Mouse (Mus musculus): ENCODE results near the gene Zbtb11. TPM values are rescaled to one million over a fixed set of nuclear protein-coding genes. Genes with fewer than 3 reads are reported as not detected.

Gene Zbtb11
- total and polyA plus RNA-seq, 3 experiments = 2.3 to 11.2 (median 10.3) TPM

DNA sequence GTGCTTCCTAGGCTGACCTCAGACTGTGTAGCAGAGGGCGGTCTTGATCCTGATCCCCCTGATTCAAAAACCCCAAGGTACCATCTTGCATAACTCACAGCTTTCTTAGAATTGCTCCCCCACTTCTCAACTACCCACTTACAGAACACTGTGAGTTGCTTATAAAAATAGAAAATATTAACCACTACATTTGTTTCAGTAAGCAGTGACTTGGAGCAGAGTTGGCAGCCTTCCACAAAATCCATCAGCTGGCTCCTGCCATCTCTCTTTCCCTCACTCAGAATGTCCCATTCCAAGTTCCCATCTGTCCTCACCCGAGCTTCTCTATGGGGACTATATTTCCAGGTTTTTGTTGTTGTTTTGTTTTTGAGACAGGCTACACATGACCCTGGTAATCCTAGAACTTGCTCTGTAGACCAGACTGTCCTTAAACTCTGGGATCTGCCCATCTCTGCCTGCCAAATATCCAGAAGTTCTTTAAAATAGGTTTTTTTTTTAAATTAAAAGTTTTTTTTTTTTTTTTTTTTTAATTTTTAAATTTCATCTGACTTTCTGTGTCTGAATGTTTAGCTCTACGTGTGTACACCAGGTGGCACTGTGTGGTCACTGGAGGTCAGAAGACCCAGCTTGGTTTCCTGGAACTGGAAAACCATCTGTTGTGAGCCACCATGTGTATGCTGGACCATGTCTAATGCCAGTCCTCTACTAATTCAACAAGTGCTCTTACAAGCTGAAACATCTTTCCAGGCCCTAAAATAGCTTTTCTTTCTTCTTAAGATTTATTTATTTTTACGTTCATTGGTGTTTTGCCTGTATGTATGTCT, 9.3 kb upstream of the Zbtb11 start:
- Histone ChIP-seq H3K4me1 (ENCODE audit: control insufficient read depth, insufficient read depth, low read length) (peaks cover 3% of the 10 kb centered on the region), H3K79me2 (replicated peaks; ENCODE audit: control insufficient read depth, insufficient read depth, low read length) (0 out of 2 replicates have a peak, but pooled peaks cover 3% of the 10 kb centered on the region), H3K9ac (ENCODE audit: low read depth, low read length) (no peak overlapping the region), H3K4me3 (no peak overlapping the region), H3K36me3 (ENCODE audit: control insufficient read depth, insufficient read depth, low read length) (peaks cover 12% of the 10 kb centered on the region), H3K27ac (no peak overlapping the region), H3K27me3 (ENCODE audit: control insufficient read depth, insufficient read depth, low read length) (no peaks in the 10 kb centered on the region)
- intact Hi-C loops (cut with DNase I) = loop anchor here (2.0 kb wide), 1 partner anchor 100 kb away; no protein-coding TSS in a partner anchor
- WGBS = 58% methylated on average over 4 of the region's 4 CpGs
- DNase-seq = peak in 1 of 2 experiments; percentile 40
- TF ChIP-seq CTCF (IDR thresholded peaks at IDR 0.05) (peak; percentile 70), POLR2A (IDR thresholded peaks at IDR 0.05; ENCODE audit: insufficient read depth, low read depth, low read length) (no peak), EP300 (IDR thresholded peaks at IDR 0.05; ENCODE audit: insufficient read depth, low read depth, low read length) (no peak)

DNA sequence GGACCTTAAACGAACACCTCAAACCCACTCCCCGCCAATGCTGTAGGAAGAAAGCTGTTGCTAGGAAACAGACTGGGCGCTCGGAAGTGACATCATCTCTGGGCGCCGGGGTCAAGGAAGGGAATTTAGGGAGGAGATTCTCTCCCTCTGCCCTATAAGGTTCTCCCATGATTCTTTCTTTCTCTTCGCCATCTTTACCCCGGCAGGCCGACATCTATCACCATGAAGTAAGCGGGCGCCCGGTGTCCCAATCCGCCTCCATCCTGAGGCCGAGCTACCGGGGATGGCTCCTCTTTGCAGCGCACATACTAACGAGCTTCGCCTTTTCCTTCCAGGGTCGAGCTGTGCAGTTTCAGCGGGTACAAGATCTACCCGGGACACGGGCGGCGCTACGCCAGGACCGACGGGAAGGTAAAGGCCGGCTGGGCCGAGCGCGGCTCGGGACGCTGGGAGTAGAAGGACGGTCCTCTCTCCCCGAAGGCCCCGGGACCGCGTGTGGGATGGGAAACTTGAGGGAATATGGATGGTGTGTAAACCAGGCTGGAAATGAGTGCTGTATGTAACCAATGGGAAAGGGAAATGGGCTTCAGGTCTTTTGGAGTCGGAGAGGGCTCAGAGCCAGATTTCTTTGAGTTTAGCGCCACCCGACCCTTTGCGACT, 7.3 kb upstream of the Zbtb11 start, which contains the start of gene Rpl24:
TSS of gene Rpl24 (plus strand) at position 64 of the 660 bp plus-strand sequence.
- WGBS = under 1% methylated on average over 42 of the region's 42 CpGs
- H3K27ac ChIP-seq = peak within 1 kb of the TSS; percentile 84
- H3K4me3 ChIP-seq = peak within 1 kb of the TSS; percentile 89
- TF ChIP-seq CTCF (IDR thresholded peaks at IDR 0.05) (no peak), POLR2A (IDR thresholded peaks at IDR 0.05; ENCODE audit: insufficient read depth, low read depth, low read length) (peak; percentile 85), EP300 (IDR thresholded peaks at IDR 0.05; ENCODE audit: insufficient read depth, low read depth, low read length) (peak; percentile 76)
- peak; percentile 94 to 98 for DNase-seq
- H3K9ac ChIP-seq (ENCODE audit: low read depth, low read length) = peak within 1 kb of the TSS; percentile 95
- H3K36me3 ChIP-seq (ENCODE audit: control insufficient read depth, insufficient read depth, low read length) = peaks cover 27% of the 10 kb centered on the region
- H3K79me2 ChIP-seq (replicated peaks; ENCODE audit: control insufficient read depth, insufficient read depth, low read length) = 0 out of 2 replicates have a peak, but pooled peaks cover 3% of the 10 kb centered on the region
- intact Hi-C loops (cut with DNase I) = loop anchor here (2.0 to 5.0 kb wide), 2 partner anchors 108 to 166 kb away; no protein-coding TSS in a partner anchor
- H3K27me3 ChIP-seq (ENCODE audit: control insufficient read depth, insufficient read depth, low read length) = no peaks in the 10 kb centered on the region
- peaks cover 3% of the 10 kb centered on the region for H3K4me1 ChIP-seq (ENCODE audit: control insufficient read depth, insufficient read depth, low read length)

DNA sequence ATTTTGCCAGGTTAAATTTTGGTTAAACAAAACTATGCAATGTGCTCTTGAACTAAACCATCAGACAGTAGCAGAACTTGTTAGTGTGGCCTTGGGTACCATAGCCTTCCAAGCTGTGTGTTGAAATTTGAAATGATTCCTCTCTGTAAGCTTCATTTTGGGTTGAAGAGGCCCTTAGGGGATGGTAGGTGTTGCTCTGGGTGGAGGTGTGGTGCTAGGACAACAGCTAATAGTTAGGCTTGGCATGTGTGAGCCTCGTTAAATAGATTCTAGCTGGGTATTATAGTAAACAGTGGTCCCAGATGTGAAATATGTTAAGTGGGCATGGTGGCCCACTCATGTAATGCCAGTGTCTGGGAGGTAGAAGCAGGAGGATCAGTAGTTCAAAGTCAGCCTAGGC, 6.5 kb upstream of the Zbtb11 start:
- intact Hi-C loops (cut with DNase I) = loop anchor here (2.0 to 5.0 kb wide), 2 partner anchors 108 to 165 kb away; no protein-coding TSS in a partner anchor
- WGBS = 9% methylated on average over 1 of the region's 1 CpGs
- no peak overlapping the region for H3K27ac ChIP-seq

GRCm38 (mm10) chr16:55969147-55969546, 4.5 kb upstream of the Zbtb11 start:
- H3K4me3 ChIP-seq = no peak overlapping the region

More for the DNA sequence above, 6.5 kb upstream of the Zbtb11 start:
- H3K4me3 ChIP-seq = peak overlapping the region; percentile 89
- peaks cover 3% of the 10 kb centered on the region for H3K4me1 ChIP-seq (ENCODE audit: control insufficient read depth, insufficient read depth, low read length)
- no peaks in the 10 kb centered on the region for H3K27me3 ChIP-seq (ENCODE audit: control insufficient read depth, insufficient read depth, low read length)
- no peak for DNase-seq
- peaks cover 34% of the 10 kb centered on the region for H3K36me3 ChIP-seq (ENCODE audit: control insufficient read depth, insufficient read depth, low read length)
- TF ChIP-seq POLR2A (IDR thresholded peaks at IDR 0.05; ENCODE audit: insufficient read depth, low read depth, low read length) = no peak
- TF ChIP-seq EP300 (IDR thresholded peaks at IDR 0.05; ENCODE audit: insufficient read depth, low read depth, low read length) = no peak
- TF ChIP-seq CTCF (IDR thresholded peaks at IDR 0.05) = no peak
- H3K79me2 ChIP-seq (replicated peaks; ENCODE audit: control insufficient read depth, insufficient read depth, low read length) = 0 out of 2 replicates have a peak, but pooled peaks cover 3% of the 10 kb centered on the region
- peak overlapping the region; percentile 69 for H3K9ac ChIP-seq (ENCODE audit: low read depth, low read length)

DNA sequence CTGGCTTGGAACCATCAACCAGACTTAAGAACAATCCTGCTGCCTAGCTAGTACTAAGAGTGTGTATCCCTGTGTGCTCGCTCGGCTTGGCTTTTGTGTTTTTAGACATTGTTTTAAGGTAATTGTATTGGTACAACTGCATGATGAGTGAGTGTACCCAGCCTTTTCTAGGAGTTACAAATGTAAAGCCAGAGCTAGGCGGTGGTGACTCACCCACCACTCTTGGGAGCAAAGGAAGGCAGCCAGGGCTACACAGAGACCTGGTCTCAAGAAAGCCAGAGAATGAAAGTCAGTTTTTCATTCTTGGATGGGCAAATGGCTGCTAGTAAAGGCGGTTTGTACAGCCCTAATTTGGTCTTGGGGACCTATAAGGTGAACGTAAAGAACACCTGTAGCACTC, 3.3 kb upstream of the Zbtb11 start:
- Histone ChIP-seq H3K4me3 (no peak overlapping the region), H3K27me3 (ENCODE audit: control insufficient read depth, insufficient read depth, low read length) (no peaks in the 10 kb centered on the region), H3K79me2 (replicated peaks; ENCODE audit: control insufficient read depth, insufficient read depth, low read length) (0 out of 2 replicates have a peak, but pooled peaks cover 3% of the 10 kb centered on the region), H3K36me3 (ENCODE audit: control insufficient read depth, insufficient read depth, low read length) (peaks cover 38% of the 10 kb centered on the region), H3K27ac (no peak overlapping the region), H3K9ac (ENCODE audit: low read depth, low read length) (no peak overlapping the region), H3K4me1 (ENCODE audit: control insufficient read depth, insufficient read depth, low read length) (peaks cover 3% of the 10 kb centered on the region)
- TF ChIP-seq CTCF (IDR thresholded peaks at IDR 0.05) (no peak), EP300 (IDR thresholded peaks at IDR 0.05; ENCODE audit: insufficient read depth, low read depth, low read length) (no peak), POLR2A (IDR thresholded peaks at IDR 0.05; ENCODE audit: insufficient read depth, low read depth, low read length) (no peak)
- WGBS = 91% methylated on average over 5 of the region's 5 CpGs
- DNase-seq = no peak
- intact Hi-C loops (cut with DNase I) = loop anchor here (10.0 kb wide), 1 partner anchor 744 kb away; the partner anchor contains the start of gene Tfg

More at GRCm38 (mm10) chr16:55969147-55969546, 4.5 kb upstream of the Zbtb11 start:
- no peak overlapping the region for H3K27ac ChIP-seq
- H3K79me2 ChIP-seq (replicated peaks; ENCODE audit: control insufficient read depth, insufficient read depth, low read length) = 0 out of 2 replicates have a peak, but pooled peaks cover 3% of the 10 kb centered on the region
- peak in 1 of 2 experiments; percentile 27 for DNase-seq
- peaks cover 38% of the 10 kb centered on the region for H3K36me3 ChIP-seq (ENCODE audit: control insufficient read depth, insufficient read depth, low read length)
- peaks cover 3% of the 10 kb centered on the region for H3K4me1 ChIP-seq (ENCODE audit: control insufficient read depth, insufficient read depth, low read length)
- TF ChIP-seq CTCF (IDR thresholded peaks at IDR 0.05) (peak; percentile 80), EP300 (IDR thresholded peaks at IDR 0.05; ENCODE audit: insufficient read depth, low read depth, low read length) (no peak)
- no peak overlapping the region for H3K9ac ChIP-seq (ENCODE audit: low read depth, low read length)
- intact Hi-C loops (cut with DNase I) = loop anchor here (5.0 kb wide), 1 partner anchor 163 kb away; no protein-coding TSS in a partner anchor
- WGBS = 70% methylated on average over 3 of the region's 3 CpGs
- no peaks in the 10 kb centered on the region for H3K27me3 ChIP-seq (ENCODE audit: control insufficient read depth, insufficient read depth, low read length)
